Mouse (Mus musculus): ENCODE results near the gene Tmem120b. TPM values are rescaled to one million over a fixed set of nuclear protein-coding genes. Genes with fewer than 3 reads are reported as not detected.

Tmem120b gene
- polyA plus RNA-seq, 1 experiment from 2014 or later: 17.6 TPM

GRCm38 (mm10) chr5:123076419-123077281 lies 8.4 kb downstream of the Tmem120b start:
- H3K4me3 ChIP-seq (ENCODE audit: low read depth, low read length): peak overlapping the region; percentile 87

GRCm38 (mm10) chr5:123079568-123079967 lies 11.4 kb downstream of the Tmem120b start:
- Histone ChIP-seq H3K27ac (replicated peaks; ENCODE audit: low read depth, low read length) (peak overlapping the region; percentile 30), H3K27me3 (replicated peaks; ENCODE audit: control insufficient read depth, insufficient read depth, low read length) (no peaks in the 10 kb centered on the region), H3K4me3 (ENCODE audit: low read depth, low read length) (no peak overlapping the region), H3K9ac (ENCODE audit: low read depth, low read length) (no peak overlapping the region), H3K9me3 (ENCODE audit: control insufficient read depth, low read length) (0 out of 2 replicates have a peak, but pooled peaks cover 5% of the 10 kb centered on the region), H3K36me3 (ENCODE audit: control insufficient read depth, insufficient read depth, low read length) (no peaks in the 10 kb centered on the region), H3K4me2 (ENCODE audit: low read depth, low read length) (no peak overlapping the region; the same call in 1 of the 2 replicates), H3K4me1 (ENCODE audit: control insufficient read depth, insufficient read depth, low read length) (peaks cover 17% of the 10 kb centered on the region)
- ATAC-seq (ENCODE audit: low read depth) (no peak), DNase-seq (ENCODE audit: low spot score) (no peak)
- 76% methylated on average over 1 of the region's 1 CpGs for WGBS

More at GRCm38 (mm10) chr5:123076419-123077281, 8.4 kb downstream of the Tmem120b start:
- no peaks in the 10 kb centered on the region for H3K36me3 ChIP-seq (ENCODE audit: control insufficient read depth, insufficient read depth, low read length)
- DNase-seq (ENCODE audit: low spot score): peak; percentile 60
- peak; percentile 86 for ATAC-seq (ENCODE audit: low read depth)
- 8% methylated on average over 18 of the region's 35 CpGs for whole genome bisulfite sequencing
- peak overlapping the region; percentile 79 for H3K9ac ChIP-seq (ENCODE audit: low read depth, low read length)
- H3K4me1 ChIP-seq (ENCODE audit: control insufficient read depth, insufficient read depth, low read length): peaks cover 17% of the 10 kb centered on the region
- 0 out of 2 replicates have a peak, but pooled peaks cover 5% of the 10 kb centered on the region for H3K9me3 ChIP-seq (ENCODE audit: control insufficient read depth, low read length)
- H3K27ac ChIP-seq (replicated peaks; ENCODE audit: low read depth, low read length): peak overlapping the region; percentile 79
- peak overlapping the region; percentile 95 for H3K4me2 ChIP-seq (ENCODE audit: low read depth, low read length)
- no peaks in the 10 kb centered on the region for H3K27me3 ChIP-seq (replicated peaks; ENCODE audit: control insufficient read depth, insufficient read depth, low read length)

- DNase-seq (ENCODE audit: low spot score) (no peak), ATAC-seq (ENCODE audit: low read depth) (no peak)
- no peaks in the 10 kb centered on the region for H3K27me3 ChIP-seq (replicated peaks; ENCODE audit: control insufficient read depth, insufficient read depth, low read length)
- H3K4me1 ChIP-seq (ENCODE audit: control insufficient read depth, insufficient read depth, low read length): peaks cover 17% of the 10 kb centered on the region
- peak overlapping the region; percentile 30 for H3K27ac ChIP-seq (replicated peaks; ENCODE audit: low read depth, low read length)
- no peak overlapping the region for H3K9ac ChIP-seq (ENCODE audit: low read depth, low read length)
- H3K9me3 ChIP-seq (ENCODE audit: control insufficient read depth, low read length): 0 out of 2 replicates have a peak, but pooled peaks cover 5% of the 10 kb centered on the region
- H3K36me3 ChIP-seq (ENCODE audit: control insufficient read depth, insufficient read depth, low read length): no peaks in the 10 kb centered on the region
- no peak overlapping the region for H3K4me3 ChIP-seq (ENCODE audit: low read depth, low read length)
- H3K4me2 ChIP-seq (ENCODE audit: low read depth, low read length): no peak overlapping the region; the same call in 1 of the 2 replicates
- 47% methylated on average over 8 of the region's 8 CpGs for WGBS
Measured at GRCm38 (mm10) chr5:123080041-123080440, 11.8 kb downstream of the Tmem120b start.

GRCm38 (mm10) chr5:123080510-123080909 lies 12.3 kb downstream of the Tmem120b start:
- H3K4me1 ChIP-seq (ENCODE audit: control insufficient read depth, insufficient read depth, low read length): peaks cover 13% of the 10 kb centered on the region
- ATAC-seq (ENCODE audit: low read depth): no peak
- DNase-seq (ENCODE audit: low spot score): no peak
- H3K9ac ChIP-seq (ENCODE audit: low read depth, low read length): no peak overlapping the region
- no peak overlapping the region for H3K27ac ChIP-seq (replicated peaks; ENCODE audit: low read depth, low read length)
- no peak overlapping the region for H3K4me3 ChIP-seq (ENCODE audit: low read depth, low read length)
- H3K4me2 ChIP-seq (ENCODE audit: low read depth, low read length): no peak overlapping the region
- no peaks in the 10 kb centered on the region for H3K27me3 ChIP-seq (replicated peaks; ENCODE audit: control insufficient read depth, insufficient read depth, low read length)
- no peaks in the 10 kb centered on the region for H3K36me3 ChIP-seq (ENCODE audit: control insufficient read depth, insufficient read depth, low read length)
- 93% methylated on average over 12 of the region's 13 CpGs for WGBS
- H3K9me3 ChIP-seq (ENCODE audit: control insufficient read depth, low read length): 0 out of 2 replicates have a peak, but pooled peaks cover 5% of the 10 kb centered on the region

- 0 out of 2 replicates have a peak, but pooled peaks cover 5% of the 10 kb centered on the region for H3K9me3 ChIP-seq (ENCODE audit: control insufficient read depth, low read length)
Measured at GRCm38 (mm10) chr5:123083340-123084050, 15.3 kb downstream of the Tmem120b start.

GRCm38 (mm10) chr5:123086501-123086900 lies 18.3 kb downstream of the Tmem120b start:
- Histone ChIP-seq H3K4me2 (ENCODE audit: low read depth, low read length) (no peak overlapping the region), H3K9ac (ENCODE audit: low read depth, low read length) (no peak overlapping the region), H3K27ac (replicated peaks; ENCODE audit: low read depth, low read length) (no peak overlapping the region), H3K36me3 (ENCODE audit: control insufficient read depth, insufficient read depth, low read length) (no peaks in the 10 kb centered on the region), H3K4me3 (ENCODE audit: low read depth, low read length) (no peak overlapping the region), H3K9me3 (ENCODE audit: control insufficient read depth, low read length) (no peaks in the 10 kb centered on the region), H3K4me1 (ENCODE audit: control insufficient read depth, insufficient read depth, low read length) (no peaks in the 10 kb centered on the region), H3K27me3 (replicated peaks; ENCODE audit: control insufficient read depth, insufficient read depth, low read length) (no peaks in the 10 kb centered on the region)
- ATAC-seq (ENCODE audit: low read depth) (no peak), DNase-seq (ENCODE audit: low spot score) (no peak)
- 78% methylated on average over 2 of the region's 2 CpGs for WGBS

More at GRCm38 (mm10) chr5:123083340-123084050, 15.3 kb downstream of the Tmem120b start:
- H3K4me2 ChIP-seq (ENCODE audit: low read depth, low read length): no peak overlapping the region
- WGBS: 65% methylated on average over 13 of the region's 13 CpGs
- ATAC-seq (ENCODE audit: low read depth): no peak
- H3K9ac ChIP-seq (ENCODE audit: low read depth, low read length): no peak overlapping the region
- H3K27me3 ChIP-seq (replicated peaks; ENCODE audit: control insufficient read depth, insufficient read depth, low read length): no peaks in the 10 kb centered on the region
- no peaks in the 10 kb centered on the region for H3K4me1 ChIP-seq (ENCODE audit: control insufficient read depth, insufficient read depth, low read length)
- H3K4me3 ChIP-seq (ENCODE audit: low read depth, low read length): no peak overlapping the region
- no peak for DNase-seq (ENCODE audit: low spot score)
- no peaks in the 10 kb centered on the region for H3K36me3 ChIP-seq (ENCODE audit: control insufficient read depth, insufficient read depth, low read length)
- H3K27ac ChIP-seq (replicated peaks; ENCODE audit: low read depth, low read length): no peak overlapping the region

- ATAC-seq (ENCODE audit: low read depth): no peak
- DNase-seq (ENCODE audit: low spot score): no peak
- Histone ChIP-seq H3K27me3 (replicated peaks; ENCODE audit: control insufficient read depth, insufficient read depth, low read length) (no peaks in the 10 kb centered on the region), H3K27ac (replicated peaks; ENCODE audit: low read depth, low read length) (no peak overlapping the region), H3K4me3 (ENCODE audit: low read depth, low read length) (no peak overlapping the region), H3K9me3 (ENCODE audit: control insufficient read depth, low read length) (no peaks in the 10 kb centered on the region), H3K4me2 (ENCODE audit: low read depth, low read length) (no peak overlapping the region), H3K9ac (ENCODE audit: low read depth, low read length) (no peak overlapping the region), H3K4me1 (ENCODE audit: control insufficient read depth, insufficient read depth, low read length) (no peaks in the 10 kb centered on the region), H3K36me3 (ENCODE audit: control insufficient read depth, insufficient read depth, low read length) (no peaks in the 10 kb centered on the region)
- WGBS: 89% methylated on average over 4 of the region's 4 CpGs
Measured at GRCm38 (mm10) chr5:123088784-123089183, 20.6 kb downstream of the Tmem120b start.

- DNase-seq (ENCODE audit: low spot score) (no peak), ATAC-seq (ENCODE audit: low read depth) (no peak)
- Histone ChIP-seq H3K27ac (replicated peaks; ENCODE audit: low read depth, low read length) (no peak overlapping the region), H3K36me3 (ENCODE audit: control insufficient read depth, insufficient read depth, low read length) (no peaks in the 10 kb centered on the region), H3K9ac (ENCODE audit: low read depth, low read length) (no peak overlapping the region), H3K4me2 (ENCODE audit: low read depth, low read length) (no peak overlapping the region), H3K27me3 (replicated peaks; ENCODE audit: control insufficient read depth, insufficient read depth, low read length) (no peaks in the 10 kb centered on the region), H3K4me1 (ENCODE audit: control insufficient read depth, insufficient read depth, low read length) (no peaks in the 10 kb centered on the region), H3K4me3 (ENCODE audit: low read depth, low read length) (no peak overlapping the region), H3K9me3 (ENCODE audit: control insufficient read depth, low read length) (no peaks in the 10 kb centered on the region)
- 85% methylated on average over 10 of the region's 10 CpGs for WGBS
Measured at GRCm38 (mm10) chr5:123090560-123091306, 22.5 kb downstream of the Tmem120b start.
